Mouse (Mus musculus): Measurements from ENCODE around the gene Abtb2. TPM values are rescaled to one million over a fixed set of nuclear protein-coding genes. Genes with fewer than 3 reads are reported as not detected.

Abtb2 gene
- total RNA-seq, 2 experiments from 2014 or later: 9.5 to 11.9 TPM

Other genes with a start within 250 kb of the Abtb2 start
- under 1 TPM; 0.24 to 0.50 TPM for gene Elf5, start 154.6 kb upstream of the Abtb2 start, total RNA-seq (2021)
- gene Cat, start 81.2 kb upstream of the Abtb2 start, total RNA-seq (2021): 10 to 100 TPM; 80.5 to 83.4 TPM
- 10 to 100 TPM; 38.5 to 43.1 TPM for gene Nat10, start 195.0 kb downstream of the Abtb2 start, total RNA-seq (2021)
- gene Caprin1, start 231.3 kb downstream of the Abtb2 start, total RNA-seq (2021): 100 to 1,000 TPM; 537 to 571 TPM